Mouse (Mus musculus): ENCODE measurements around the gene Tcam1.
A peak's percentile ranks its signal among the peaks of the same experiment; 100 is the strongest.

The Tcam1 gene

GRCm38 (mm10) chr11:106273811-106274210, 2.7 kb upstream of the Tcam1 start:
- no peak for DNase-seq

- DNase-seq: no peak
Measured at GRCm38 (mm10) chr11:106274374-106274773, 2.1 kb upstream of the Tcam1 start.

GRCm38 (mm10) chr11:106274971-106275411, 1.5 kb upstream of the Tcam1 start:
- DNase-seq: no peak

GRCm38 (mm10) chr11:106282452-106282851, 6.0 kb downstream of the Tcam1 start:
- no peak for DNase-seq

GRCm38 (mm10) chr11:106283371-106283770, 6.9 kb downstream of the Tcam1 start:
- DNase-seq: no peak

GRCm38 (mm10) chr11:106284126-106284525, 7.7 kb downstream of the Tcam1 start:
- DNase-seq: no peak

- DNase-seq: no peak
Measured at GRCm38 (mm10) chr11:106286206-106286605, 9.7 kb downstream of the Tcam1 start.

- no peak for DNase-seq
Measured at GRCm38 (mm10) chr11:106286987-106287386, 10.5 kb downstream of the Tcam1 start.

- DNase-seq: no peak
Measured at GRCm38 (mm10) chr11:106289369-106289768, 12.9 kb downstream of the Tcam1 start.

GRCm38 (mm10) chr11:106290376-106290775, 13.9 kb downstream of the Tcam1 start:
- DNase-seq: no peak

GRCm38 (mm10) chr11:106291861-106292260, 15.4 kb downstream of the Tcam1 start:
- DNase-seq: no peak

- DNase-seq: no peak
Measured at GRCm38 (mm10) chr11:106301765-106302164, 25.3 kb downstream of the Tcam1 start, which contains the start of gene Gh. Gene Gh (minus strand): TSS chr11:106301865.

GRCm38 (mm10) chr11:106302634-106303033, 26.2 kb downstream of the Tcam1 start:
- DNase-seq: peak; percentile 12

- no peak for DNase-seq
Measured at GRCm38 (mm10) chr11:106305348-106306064, 29.0 kb downstream of the Tcam1 start.

GRCm38 (mm10) chr11:106306065-106306385, 29.6 kb downstream of the Tcam1 start:
- DNase-seq: no peak

GRCm38 (mm10) chr11:106306758-106307157, 30.3 kb downstream of the Tcam1 start:
- DNase-seq: no peak

GRCm38 (mm10) chr11:106307432-106307831, 31.0 kb downstream of the Tcam1 start:
- DNase-seq: no peak

GRCm38 (mm10) chr11:106308162-106308561, 31.7 kb downstream of the Tcam1 start:
- DNase-seq: no peak

GRCm38 (mm10) chr11:106310123-106310522, 33.7 kb downstream of the Tcam1 start:
- DNase-seq: no peak

GRCm38 (mm10) chr11:106313533-106313932, 37.1 kb downstream of the Tcam1 start:
- no peak for DNase-seq

GRCm38 (mm10) chr11:106314333-106314812, 37.9 kb downstream of the Tcam1 start, which contains the start of gene Cd79b:
Gene Cd79b (minus strand): TSS chr11:106314762.
- no peak for DNase-seq

- DNase-seq: no peak
Measured at GRCm38 (mm10) chr11:106316416-106316815, 39.9 kb downstream of the Tcam1 start.

- DNase-seq: no peak
Measured at GRCm38 (mm10) chr11:106317801-106318200, 41.3 kb downstream of the Tcam1 start.

Measured in right cerebral cortex, adult 18-20 months (tissue).